Mouse (Mus musculus): Measurements from ENCODE around the gene Laptm4a.

The Laptm4a gene

GRCm38 (mm10) chr12:8921394-8922368, at the start of gene Laptm4a:
Gene Laptm4a, plus strand, starts transcription at chr12:8921664.
- peak; percentile 98 for DNase-seq (ENCODE audit: low spot score)

GRCm38 (mm10) chr12:8875583-8875982, 45.9 kb upstream of the Laptm4a start:
- DNase-seq (ENCODE audit: low spot score): no peak

- DNase-seq (ENCODE audit: low spot score): no peak
Observed at GRCm38 (mm10) chr12:8876865-8877264, 44.6 kb upstream of the Laptm4a start.

- DNase-seq (ENCODE audit: low spot score): no peak
Observed at GRCm38 (mm10) chr12:8877413-8877812, 44.1 kb upstream of the Laptm4a start.

GRCm38 (mm10) chr12:8878752-8879151, 42.7 kb upstream of the Laptm4a start:
- no peak for DNase-seq (ENCODE audit: low spot score)

GRCm38 (mm10) chr12:8879389-8879788, 42.1 kb upstream of the Laptm4a start:
- DNase-seq (ENCODE audit: low spot score): no peak

- no peak for DNase-seq (ENCODE audit: low spot score)
Observed at GRCm38 (mm10) chr12:8881736-8882135, 39.7 kb upstream of the Laptm4a start.

- DNase-seq (ENCODE audit: low spot score): no peak
Observed at GRCm38 (mm10) chr12:8882376-8882775, 39.1 kb upstream of the Laptm4a start.

- peak; percentile 44 for DNase-seq (ENCODE audit: low spot score)
Observed at GRCm38 (mm10) chr12:8884426-8885145, 36.9 kb upstream of the Laptm4a start.

GRCm38 (mm10) chr12:8885146-8885543, 36.3 kb upstream of the Laptm4a start:
- DNase-seq (ENCODE audit: low spot score): no peak

GRCm38 (mm10) chr12:8885950-8886349, 35.5 kb upstream of the Laptm4a start:
- DNase-seq (ENCODE audit: low spot score): no peak

GRCm38 (mm10) chr12:8888445-8888844, 33.0 kb upstream of the Laptm4a start:
- peak; percentile 38 for DNase-seq (ENCODE audit: low spot score)

- DNase-seq (ENCODE audit: low spot score): peak; percentile 83
Observed at GRCm38 (mm10) chr12:8889117-8889665, 32.3 kb upstream of the Laptm4a start.

- DNase-seq (ENCODE audit: low spot score): peak; percentile 15
Observed at GRCm38 (mm10) chr12:8892876-8893532, 28.5 kb upstream of the Laptm4a start.

- no peak for DNase-seq (ENCODE audit: low spot score)
Observed at GRCm38 (mm10) chr12:8897140-8897539, 24.3 kb upstream of the Laptm4a start.

GRCm38 (mm10) chr12:8898879-8899785, 22.3 kb upstream of the Laptm4a start:
- DNase-seq (ENCODE audit: low spot score): no peak

- DNase-seq (ENCODE audit: low spot score): no peak
Observed at GRCm38 (mm10) chr12:8900107-8900698, 21.3 kb upstream of the Laptm4a start.

GRCm38 (mm10) chr12:8900919-8901663, 20.4 kb upstream of the Laptm4a start:
- DNase-seq (ENCODE audit: low spot score): no peak

- DNase-seq (ENCODE audit: low spot score): no peak
Observed at GRCm38 (mm10) chr12:8901934-8902333, 19.5 kb upstream of the Laptm4a start.

GRCm38 (mm10) chr12:8902479-8902878, 19.0 kb upstream of the Laptm4a start:
- no peak for DNase-seq (ENCODE audit: low spot score)
